In the genomic region with DNA sequence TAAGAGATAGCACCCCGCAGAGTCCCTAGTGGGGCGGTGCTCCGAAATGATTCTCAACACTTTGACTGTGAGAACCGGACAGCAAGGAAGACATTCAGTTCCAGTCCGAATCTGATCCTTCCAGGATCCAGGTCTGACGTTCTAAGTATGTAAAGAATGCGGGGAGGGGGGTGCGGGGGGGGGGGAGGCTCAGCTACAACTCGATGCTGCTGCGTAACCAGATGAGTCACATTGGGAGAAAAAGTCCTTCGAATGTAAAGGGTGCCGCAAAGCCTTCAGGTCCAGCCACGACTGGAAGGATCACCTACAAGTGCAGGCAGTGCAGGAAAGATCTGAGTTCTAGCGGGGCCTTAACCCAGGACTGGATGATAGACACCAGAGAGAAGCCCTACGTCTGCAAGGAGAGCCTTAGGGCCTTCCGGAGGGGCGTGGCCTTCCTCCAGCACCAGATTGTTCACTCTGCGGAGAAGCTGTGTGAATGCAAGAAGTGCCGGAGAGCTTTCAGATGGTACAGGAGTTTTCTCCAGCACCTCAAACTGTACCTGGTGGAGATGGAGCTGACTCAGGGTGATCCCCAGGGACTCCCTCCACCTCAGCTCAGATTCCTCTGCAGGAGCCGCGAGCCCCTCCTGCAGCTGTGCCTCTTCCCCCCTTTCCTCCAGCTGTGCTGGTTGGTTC, we compare ENCODE assay signal across 8 mouse cellular contexts. TPM values are rescaled to one million over a fixed set of nuclear protein-coding genes. Genes with fewer than 3 reads are reported as not detected.
DNase-seq lines count a peak whose midpoint lies in the region; ATAC-seq lines count a peak whose summit lies in the region.

No protein-coding gene starts in this region.

- H3K27me3 ChIP-seq in intestine, embryonic 16.5 days (replicated peaks; ENCODE audit: control insufficient read depth, insufficient read depth, low read length), result no peaks in the 10 kb centered on the region
- H3K27me3 ChIP-seq in liver, embryonic 16.5 days (ENCODE audit: control insufficient read depth, insufficient read depth, low read depth, low read length), result no peaks in the 10 kb centered on the region
- H3K27me3 ChIP-seq in neural tube, embryonic 12.5 days (replicated peaks), result no peaks in the 10 kb centered on the region

- H3K9ac ChIP-seq in intestine, embryonic 16.5 days (ENCODE audit: low read depth, low read length), result peak overlapping the region; percentile 77
- peak overlapping the region; percentile 34 for H3K9ac ChIP-seq in liver, embryonic 16.5 days (ENCODE audit: low read depth, low read length)
- H3K9ac ChIP-seq in neural tube, embryonic 12.5 days, result peak overlapping the region; percentile 40; the same call in 1 of the 2 replicates

- no peak for DNase-seq in frontal cortex, postnatal 14 days (ENCODE audit: low spot score in 2 of 2)
- DNase-seq in thymus, postnatal 36 days, result peak; percentile 71 to 80

- H3K36me3 ChIP-seq in intestine, embryonic 16.5 days (ENCODE audit: control insufficient read depth, insufficient read depth, low read length), result no peaks in the 10 kb centered on the region
- H3K36me3 ChIP-seq in liver, embryonic 16.5 days (ENCODE audit: control insufficient read depth, insufficient read depth), result no peaks in the 10 kb centered on the region
- H3K36me3 ChIP-seq in neural tube, embryonic 12.5 days, result no peaks in the 10 kb centered on the region

- peak overlapping the region; percentile 96 for H3K4me2 ChIP-seq in intestine, embryonic 16.5 days (ENCODE audit: low read depth, low read length)
- peak overlapping the region; percentile 61 for H3K4me2 ChIP-seq in liver, embryonic 16.5 days (ENCODE audit: low read depth, low read length)
- peak overlapping the region; percentile 65 for H3K4me2 ChIP-seq in neural tube, embryonic 12.5 days (replicated peaks)

- H3K27ac ChIP-seq in intestine, embryonic 16.5 days (ENCODE audit: low read length), result peak overlapping the region; percentile 90
- H3K27ac ChIP-seq in liver, embryonic 16.5 days (ENCODE audit: low read length), result no peak overlapping the region
- H3K27ac ChIP-seq in neural tube, embryonic 12.5 days, result no peak overlapping the region

- H3K4me1 ChIP-seq in intestine, embryonic 16.5 days (ENCODE audit: control insufficient read depth, insufficient read depth, low read length), result peaks cover 22% of the 10 kb centered on the region
- H3K4me1 ChIP-seq in liver, embryonic 16.5 days (ENCODE audit: control insufficient read depth, low read depth, low read length), result peaks cover 25% of the 10 kb centered on the region
- H3K4me1 ChIP-seq in neural tube, embryonic 12.5 days, result peaks cover 13% of the 10 kb centered on the region

- H3K4me3 ChIP-seq in intestine, embryonic 16.5 days (ENCODE audit: low read length), result peak overlapping the region; percentile 51
- peak overlapping the region; percentile 39 for H3K4me3 ChIP-seq in liver, embryonic 16.5 days (ENCODE audit: low read depth, low read length)
- peak overlapping the region; percentile 13; the same call in 1 of the 2 replicates for H3K4me3 ChIP-seq in neural tube, embryonic 12.5 days

- ATAC-seq in frontal cortex, adult (ENCODE audit: low TSS enrichment), result peak; percentile 36
- peak; percentile 59 for ATAC-seq in common myeloid progenitor, adult 5-6 weeks (replicated peaks; ENCODE audit: low read depth, poor library complexity, severe bottlenecking)
- peak; percentile 46 for ATAC-seq in granulocyte monocyte progenitor cell, adult 5-6 weeks (replicated peaks; ENCODE audit: poor library complexity, severe bottlenecking)
- peak; percentile 86 for ATAC-seq in intestine, embryonic 16.5 days
- ATAC-seq in liver, embryonic 16.5 days (ENCODE audit: low read depth), result peak; percentile 40
- peak; percentile 31 for ATAC-seq in neural tube, embryonic 12.5 days (ENCODE audit: low FRiP score, low read depth)

- no peaks in the 10 kb centered on the region for H3K9me3 ChIP-seq in intestine, embryonic 16.5 days (ENCODE audit: control insufficient read depth, low read length)
- H3K9me3 ChIP-seq in liver, embryonic 16.5 days (replicated peaks; ENCODE audit: control insufficient read depth, low read length), result no peaks in the 10 kb centered on the region
- no peaks in the 10 kb centered on the region for H3K9me3 ChIP-seq in neural tube, embryonic 12.5 days

- WGBS in intestine, embryonic 16.5 days, result 15% methylated on average over 21 of the region's 21 CpGs
- 14% methylated on average over 21 of the region's 21 CpGs for WGBS in liver, embryonic 16.5 days (ENCODE audit: insufficient replicate concordance)
- 29% methylated on average over 21 of the region's 21 CpGs for WGBS in neural tube, embryonic 12.5 days

RNA-seq across cellular contexts. Expression of a gene that starts 10.8 kb away (rescaled TPM):
- 2,413 and 3,257 TPM in 2 replicates for total RNA-seq in common myeloid progenitor, adult 5-6 weeks (2017)
- 1,591 and 1,842 TPM in 2 replicates for total RNA-seq in granulocyte monocyte progenitor cell, adult 5-6 weeks (2014; fragmentation: Nextera tagmentation)
- total RNA-seq in granulocyte monocyte progenitor cell, adult 5-6 weeks (2017), result 1,837 and 2,050 TPM in 2 replicates
- polyA plus RNA-seq in intestine, embryonic 16.5 days (2015; fragmentation: Nextera tagmentation; extraction: Ambion mirVana), result 753 and 789 TPM in 2 replicates
- 335 and 378 TPM in 2 replicates for polyA plus RNA-seq in liver, embryonic 16.5 days (2015; fragmentation: Nextera tagmentation; extraction: Ambion mirVana)
- 538 and 558 TPM in 2 replicates for polyA plus RNA-seq in neural tube, embryonic 12.5 days (2016; fragmentation: Nextera tagmentation; extraction: Ambion mirVana)

RNA-seq across cellular contexts. Expression of a gene that starts 42.5 kb away (rescaled TPM):
- total RNA-seq in common myeloid progenitor, adult 5-6 weeks (2017), result not detected in 2 replicates
- total RNA-seq in granulocyte monocyte progenitor cell, adult 5-6 weeks (2014; fragmentation: Nextera tagmentation), result not detected in 2 replicates
- not detected in 2 replicates for total RNA-seq in granulocyte monocyte progenitor cell, adult 5-6 weeks (2017)
- 1.7 and 1.9 TPM in 2 replicates for polyA plus RNA-seq in intestine, embryonic 16.5 days (2015; fragmentation: Nextera tagmentation; extraction: Ambion mirVana)
- polyA plus RNA-seq in liver, embryonic 16.5 days (2015; fragmentation: Nextera tagmentation; extraction: Ambion mirVana), result 0.05 TPM in 1 of 2 replicates, not detected in the other
- 0.24 and 0.41 TPM in 2 replicates for polyA plus RNA-seq in neural tube, embryonic 12.5 days (2016; fragmentation: Nextera tagmentation; extraction: Ambion mirVana)

Comparison
In these comparisons a context has a peak if more than half of its experiments do, and no peak if none do; other contexts are left out.
1. ATAC-seq: peak in every context shown above with its lines; median percentile 86 in intestine, embryonic 16.5 days; 59 in common myeloid progenitor, adult 5-6 weeks; 46 in granulocyte monocyte progenitor cell, adult 5-6 weeks; 40 in liver, embryonic 16.5 days; 36 in frontal cortex, adult; 31 in neural tube, embryonic 12.5 days.
2. DNase-seq: peak in thymus, postnatal 36 days (2 of 2); none in frontal cortex, postnatal 14 days (0 of 2).
3. Peak in every context shown above with its lines, with median percentiles within 50 percentile points of each other: H3K4me2 ChIP-seq, H3K4me3 ChIP-seq and H3K9ac ChIP-seq.